Mouse (Mus musculus) hindbrain, postnatal 0 days (tissue): ENCODE data around the gene Dnaic1. TPM values are rescaled to one million over a fixed set of nuclear protein-coding genes. Genes with fewer than 3 reads are reported as not detected.
A peak's percentile ranks its signal among the peaks of the same experiment; 100 is the strongest.

Experiments used
- ATAC-seq: fragments of 200-750 bp; cut with Nextera tagmentation; 2 replicates; pipeline ENCODE4 v1.8.0; 2017; ENCODE audit warnings: mild to moderate bottlenecking, moderate TSS enrichment, moderate library complexity
- DNase-seq: peaks from one replicate; pipeline ENCODE4 v3.0.0-alpha.2; 2015; ENCODE audit warnings: low spot score
- H3K27ac ChIP-seq: fragments of 300-500 bp; sonication (generic); 2 replicates; pipeline ENCODE4 v1.5.1; 2014; ENCODE audit warnings: mild to moderate bottlenecking
- H3K27me3 ChIP-seq: fragments of 300-500 bp; sonication (generic); 2 replicates; pipeline ENCODE4 v1.6.1; 2014; ENCODE audit warnings: low read length, mixed read lengths; ENCODE audit not compliant: insufficient read depth
- H3K36me3 ChIP-seq: fragments of 300-500 bp; sonication (generic); 2 replicates; pipeline ENCODE4 v1.6.1; 2014; ENCODE audit warnings: low read length, mixed read lengths; ENCODE audit not compliant: insufficient read depth
- H3K4me1 ChIP-seq: fragments of 300-500 bp; sonication (generic); 2 replicates; pipeline ENCODE4 v1.6.1; 2014; ENCODE audit warnings: antibody characterized with exemption, low read length, mixed read lengths; ENCODE audit not compliant: insufficient read depth
- H3K4me2 ChIP-seq: fragments of 300-500 bp; sonication (generic); 2 replicates; pipeline ENCODE4 v1.6.1; 2014; ENCODE audit warnings: low read depth, mild to moderate bottlenecking, low read length, moderate library complexity, mixed read lengths
- H3K4me3 ChIP-seq: fragments of 300-500 bp; sonication (generic); 2 replicates; pipeline ENCODE4 v1.5.1; 2014; ENCODE audit warnings: low read length
- H3K9ac ChIP-seq: fragments of 300-500 bp; sonication (generic); replicated peaks from 2 replicates; pipeline ENCODE4 v1.6.1; 2014; ENCODE audit warnings: mild to moderate bottlenecking, low read length, moderate library complexity, mixed read lengths
- H3K9me3 ChIP-seq: fragments of 300-500 bp; sonication (generic); 2 replicates; pipeline ENCODE4 v1.6.1; 2016; ENCODE audit warnings: low read length, mixed read lengths
- CTCF ChIP-seq: IDR thresholded peaks from 2 replicates; pipeline ENCODE4 v1.5.1; 2016; ENCODE audit warnings: antibody characterized with exemption, control low read depth, low read depth
- WGBS: fragments of 180-500 bp; shearing (Covaris S2); extraction: QIAGEN DNeasy Blood & Tissue Kit; methylation state at CpG from one replicate; pipeline ENCODE4 v1.1.7; 2014; 5-methylcytosine and 5-hydroxymethylcytosine counted together
- polyA plus RNA-seq: library from polyadenylated mRNA; unstranded; fragments of >200 nt; fragmentation: Nextera tagmentation; extraction: Ambion mirVana; gene quantifications from 2 replicates; pipeline ENCODE4 v1.2.1, GENCODE M21; 2015
- total RNA-seq: library from RNA; depleted of rRNA; stranded (reverse); fragments of >200 nt; gene quantifications from 2 replicates; pipeline ENCODE4 v1.2.3, GENCODE M21; 2014

The Dnaic1 gene
- total and polyA plus RNA-seq, 2 experiments from 2014 or later, result 3.0 to 4.5 TPM

DNA sequence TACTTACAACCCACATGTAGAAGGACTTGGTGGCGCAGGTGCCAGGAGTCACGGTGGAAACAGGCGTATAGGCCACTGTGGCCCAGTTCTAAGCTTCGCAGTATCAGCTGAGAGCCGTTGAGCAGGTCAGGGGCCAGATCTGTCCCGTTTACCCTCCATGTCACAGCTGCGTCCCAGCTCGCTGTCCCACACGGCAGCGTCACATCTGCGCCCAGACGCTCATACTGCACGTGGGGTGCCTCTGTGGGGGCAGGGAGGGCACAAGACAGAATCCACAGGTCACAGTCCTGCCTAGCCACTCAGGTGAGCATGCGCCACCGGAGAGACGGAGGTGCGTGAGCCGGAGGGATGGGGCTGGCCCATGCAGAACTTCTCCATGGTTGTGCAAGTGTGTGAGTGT, 101.3 kb downstream of the Dnaic1 start:
- no peak overlapping the region for H3K4me3 ChIP-seq
- peaks cover 19% of the 10 kb centered on the region for H3K4me1 ChIP-seq
- H3K9ac ChIP-seq, result no peak overlapping the region
- ATAC-seq (no peak), DNase-seq (no peak)
- no peaks in the 10 kb centered on the region for H3K9me3 ChIP-seq
- no peak for TF ChIP-seq CTCF
- H3K4me2 ChIP-seq, result no peak overlapping the region
- WGBS, result 88% methylated on average over 18 of the region's 18 CpGs
- peaks cover 9% of the 10 kb centered on the region for H3K36me3 ChIP-seq
- no peaks in the 10 kb centered on the region for H3K27me3 ChIP-seq
- no peak overlapping the region for H3K27ac ChIP-seq

GRCm38 (mm10) chr4:41671500-41671899, 101.9 kb downstream of the Dnaic1 start:
- no peak overlapping the region for H3K27ac ChIP-seq
- no peaks in the 10 kb centered on the region for H3K27me3 ChIP-seq
- H3K9ac ChIP-seq, result no peak overlapping the region
- no peak for DNase-seq
- peaks cover 25% of the 10 kb centered on the region for H3K4me1 ChIP-seq
- H3K36me3 ChIP-seq, result peaks cover 9% of the 10 kb centered on the region
- no peak overlapping the region for H3K4me2 ChIP-seq
- ATAC-seq, result no peak
- WGBS, result 42% methylated on average over 5 of the region's 5 CpGs
- no peak overlapping the region for H3K4me3 ChIP-seq
- TF ChIP-seq CTCF, result no peak
- no peaks in the 10 kb centered on the region for H3K9me3 ChIP-seq

DNA sequence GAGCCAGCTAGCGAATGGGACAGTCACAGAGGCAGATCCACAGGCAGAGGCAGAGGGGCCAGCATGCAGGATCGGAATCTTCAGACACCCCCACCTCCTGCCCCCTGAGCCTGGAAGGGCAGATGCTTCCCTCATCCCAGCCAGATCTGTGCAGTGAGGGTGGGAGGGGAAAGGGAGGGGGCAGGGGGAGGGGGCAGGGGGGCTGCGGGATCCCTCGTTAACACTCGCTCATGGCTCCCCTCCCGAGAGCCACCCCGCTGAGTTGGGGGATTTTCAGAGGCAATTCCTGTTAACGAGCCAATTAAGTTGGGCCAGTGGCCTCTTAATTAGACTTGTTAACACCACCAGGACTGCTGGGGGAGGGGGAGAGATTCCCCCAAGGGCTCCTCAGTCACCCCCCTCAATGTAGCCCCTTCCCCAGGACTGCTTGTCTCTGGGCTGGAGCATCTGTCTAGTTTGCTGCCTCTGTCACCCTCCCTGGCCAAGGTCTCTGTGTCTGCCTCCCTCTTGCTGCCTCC, 102.4 kb downstream of the Dnaic1 start:
- peaks cover 9% of the 10 kb centered on the region for H3K36me3 ChIP-seq
- 0 out of 2 replicates have a peak overlapping the region, but pooled peaks have one; percentile 35 for H3K9ac ChIP-seq
- H3K27me3 ChIP-seq, result no peaks in the 10 kb centered on the region
- H3K27ac ChIP-seq, result no peak overlapping the region
- DNase-seq, result peak; percentile 49
- no peak overlapping the region for H3K4me2 ChIP-seq
- H3K9me3 ChIP-seq, result no peaks in the 10 kb centered on the region
- peaks cover 30% of the 10 kb centered on the region for H3K4me1 ChIP-seq
- no peak for TF ChIP-seq CTCF
- 10% methylated on average over 8 of the region's 8 CpGs for WGBS
- ATAC-seq, result peak; percentile 30
- no peak overlapping the region for H3K4me3 ChIP-seq

GRCm38 (mm10) chr4:41672522-41672963, 103.0 kb downstream of the Dnaic1 start:
- H3K9ac ChIP-seq, result 0 out of 2 replicates have a peak overlapping the region, but pooled peaks have one; percentile 35
- no peak overlapping the region for H3K27ac ChIP-seq
- ATAC-seq (peak; percentile 0; the same call in 1 of the 2 replicates), DNase-seq (no peak)
- peaks cover 35% of the 10 kb centered on the region for H3K4me1 ChIP-seq
- H3K9me3 ChIP-seq, result no peaks in the 10 kb centered on the region
- H3K36me3 ChIP-seq, result peaks cover 8% of the 10 kb centered on the region
- no peak overlapping the region for H3K4me2 ChIP-seq
- WGBS, result 22% methylated on average over 8 of the region's 8 CpGs
- no peak for TF ChIP-seq CTCF
- H3K27me3 ChIP-seq, result no peaks in the 10 kb centered on the region
- H3K4me3 ChIP-seq, result no peak overlapping the region

GRCm38 (mm10) chr4:41673186-41673585, 103.6 kb downstream of the Dnaic1 start:
- Histone ChIP-seq H3K9me3 (no peaks in the 10 kb centered on the region), H3K4me3 (no peak overlapping the region), H3K9ac (no peak overlapping the region), H3K27me3 (no peaks in the 10 kb centered on the region), H3K4me1 (peaks cover 35% of the 10 kb centered on the region), H3K27ac (no peak overlapping the region), H3K4me2 (no peak overlapping the region), H3K36me3 (peaks cover 6% of the 10 kb centered on the region; the same call in 1 of the 2 replicates)
- DNase-seq, result no peak
- no peak for ATAC-seq
- no peak for TF ChIP-seq CTCF
- WGBS, result 44% methylated on average over 19 of the region's 19 CpGs

DNA sequence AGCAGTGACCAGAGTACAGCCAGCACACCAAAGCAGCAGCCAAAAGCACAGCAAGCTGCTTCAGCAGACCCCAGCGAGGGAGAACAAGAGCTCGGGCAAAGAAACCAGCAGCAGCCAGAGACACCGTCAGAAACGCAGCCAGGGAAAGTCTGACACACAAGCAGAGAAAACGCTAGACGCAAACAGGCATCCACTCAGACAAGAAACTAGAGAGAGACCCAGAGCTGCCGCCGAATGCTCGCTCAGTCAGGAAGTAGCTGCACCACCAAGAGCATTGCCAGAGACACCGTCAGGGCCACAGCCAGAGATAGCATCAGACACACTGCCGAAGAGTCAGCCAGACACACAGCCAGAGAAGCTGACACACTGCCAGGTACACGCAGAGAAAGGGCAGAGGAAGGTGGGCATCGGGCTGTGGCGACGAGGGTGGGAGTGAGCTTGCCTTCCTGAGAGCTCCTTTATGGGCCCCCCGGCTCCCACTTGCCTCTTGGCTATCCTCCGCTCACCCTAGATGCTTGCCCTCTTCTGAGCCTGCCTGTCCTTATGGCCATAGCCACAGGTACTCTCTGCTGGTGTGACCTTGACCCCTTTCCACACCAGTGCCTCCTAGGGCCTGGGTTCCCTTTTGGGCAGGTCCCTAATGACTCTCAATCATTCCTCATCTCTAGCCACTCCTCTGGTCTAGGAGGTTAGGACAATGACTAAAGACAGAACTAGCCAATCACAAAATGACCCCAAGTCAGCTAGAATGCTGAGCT, 106.9 kb downstream of the Dnaic1 start:
- H3K36me3 ChIP-seq, result no peaks in the 10 kb centered on the region
- DNase-seq, result peak; percentile 60
- no peak for TF ChIP-seq CTCF
- ATAC-seq, result 0 out of 2 replicates have a peak, but pooled peaks have one; percentile 21
- H3K4me3 ChIP-seq, result no peak overlapping the region
- H3K4me1 ChIP-seq, result peaks cover 35% of the 10 kb centered on the region
- 37% methylated on average over 17 of the region's 17 CpGs for WGBS
- peak overlapping the region; percentile 67 for H3K27ac ChIP-seq
- peak overlapping the region; percentile 39 for H3K9ac ChIP-seq
- no peaks in the 10 kb centered on the region for H3K27me3 ChIP-seq
- no peaks in the 10 kb centered on the region for H3K9me3 ChIP-seq
- H3K4me2 ChIP-seq, result 0 out of 2 replicates have a peak overlapping the region, but pooled peaks have one; percentile 8
